ENCODE assay signal across 12 mouse cellular contexts in the genomic region with DNA sequence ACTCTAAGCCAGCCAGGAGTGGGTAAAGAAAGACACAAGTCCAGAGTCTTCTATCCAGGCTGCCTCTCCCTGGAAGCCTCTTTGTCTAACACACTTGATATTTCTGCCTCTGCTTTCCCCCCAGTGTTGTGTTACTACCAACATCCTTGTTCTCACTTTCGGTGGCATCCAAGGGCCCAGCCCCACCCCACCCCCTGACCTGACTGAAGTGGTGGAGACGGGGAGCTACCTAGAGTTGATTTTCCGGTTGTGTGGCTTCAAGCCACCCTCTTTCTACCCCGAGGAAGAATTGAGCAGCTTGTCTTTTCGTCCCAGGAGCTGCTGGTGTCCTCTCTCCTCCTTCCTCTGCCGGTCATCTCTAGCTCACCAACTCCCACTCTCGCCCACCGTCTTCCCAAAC. TPM values are rescaled to one million over a fixed set of nuclear protein-coding genes. Genes with fewer than 3 reads are reported as not detected.
DNase-seq lines count a peak whose midpoint lies in the region; ATAC-seq and TF ChIP-seq lines count a peak whose summit lies in the region.
"Had no signal": no experiment of that assay in that cellular context is flagged by ENCODE, and none has a peak within 500 bp of the region (broad histone marks: within the 10 kb centered on the region; RNA-seq: fewer than 3 reads in every experiment).

No protein-coding gene starts in this region.

- H3K9ac ChIP-seq in liver, embryonic 16.5 days (ENCODE audit: low read depth, low read length) = no peak overlapping the region
- no peak overlapping the region for H3K9ac ChIP-seq in liver, embryonic 12.5 days
- no peak overlapping the region for H3K9ac ChIP-seq in intestine, postnatal 0 days (ENCODE audit: low read depth, low read length)
- H3K9ac ChIP-seq: heart, embryonic 12.5 days had no signal

- no peaks in the 10 kb centered on the region for H3K27me3 ChIP-seq in liver, embryonic 16.5 days (ENCODE audit: control insufficient read depth, insufficient read depth, low read depth, low read length)
- H3K27me3 ChIP-seq in liver, embryonic 12.5 days (replicated peaks) = no peaks in the 10 kb centered on the region
- no peaks in the 10 kb centered on the region for H3K27me3 ChIP-seq in intestine, postnatal 0 days (replicated peaks; ENCODE audit: control insufficient read depth, insufficient read depth, low read length)
- H3K27me3 ChIP-seq: heart, embryonic 12.5 days had no signal

- no peaks in the 10 kb centered on the region for H3K9me3 ChIP-seq in liver, embryonic 16.5 days (replicated peaks; ENCODE audit: control insufficient read depth, low read length)
- no peaks in the 10 kb centered on the region for H3K9me3 ChIP-seq in liver, embryonic 12.5 days (replicated peaks)
- no peaks in the 10 kb centered on the region for H3K9me3 ChIP-seq in intestine, postnatal 0 days (ENCODE audit: control insufficient read depth)
- H3K9me3 ChIP-seq: heart, embryonic 12.5 days had no signal

- H3K4me2 ChIP-seq in liver, embryonic 16.5 days (ENCODE audit: low read depth, low read length) = no peak overlapping the region
- no peak overlapping the region for H3K4me2 ChIP-seq in liver, embryonic 12.5 days
- peak overlapping the region; percentile 30; the same call in 1 of the 2 replicates for H3K4me2 ChIP-seq in intestine, postnatal 0 days (replicated peaks; ENCODE audit: low read depth)
- H3K4me2 ChIP-seq: heart, embryonic 12.5 days had no signal

- H3K27ac ChIP-seq in liver, embryonic 16.5 days (ENCODE audit: low read length) = no peak overlapping the region
- H3K27ac ChIP-seq in liver, embryonic 12.5 days = no peak overlapping the region
- peak overlapping the region; percentile 92 for H3K27ac ChIP-seq in intestine, postnatal 0 days (ENCODE audit: low read depth, low read length)

- 66% methylated on average over 8 of the region's 8 CpGs for WGBS in liver, embryonic 16.5 days (ENCODE audit: insufficient replicate concordance)
- WGBS in liver, embryonic 12.5 days (ENCODE audit: insufficient replicate concordance) = 69% methylated on average over 8 of the region's 8 CpGs
- WGBS in intestine, postnatal 0 days = 45% methylated on average over 8 of the region's 8 CpGs

- H3K4me1 ChIP-seq in liver, embryonic 16.5 days (ENCODE audit: control insufficient read depth, low read depth, low read length) = peaks cover 4% of the 10 kb centered on the region
- H3K4me1 ChIP-seq in liver, embryonic 12.5 days = peaks cover 44% of the 10 kb centered on the region
- peaks cover 14% of the 10 kb centered on the region for H3K4me1 ChIP-seq in intestine, postnatal 0 days (replicated peaks; ENCODE audit: control insufficient read depth, insufficient read depth, low read length)

- ATAC-seq in liver, embryonic 16.5 days (ENCODE audit: low read depth) = peak; percentile 3; the same call in 1 of the 2 replicates
- ATAC-seq in liver, embryonic 12.5 days = no peak
- peak; percentile 65 for ATAC-seq in CD4-positive, CD25-positive, alpha-beta regulatory T cell, adult 4 months
- peak; percentile 64 for ATAC-seq in activated CD4-positive, CD25-positive, alpha-beta regulatory T cell, adult 4 months
- ATAC-seq in intestine, postnatal 0 days = peak; percentile 63

- TF ChIP-seq CTCF in intestine, postnatal 0 days (IDR thresholded peaks at IDR 0.05; ENCODE audit: low read depth) = no peak

- no peaks in the 10 kb centered on the region; the same call in 1 of the 2 replicates for H3K36me3 ChIP-seq in liver, embryonic 16.5 days (ENCODE audit: control insufficient read depth, insufficient read depth)
- no peaks in the 10 kb centered on the region for H3K36me3 ChIP-seq in liver, embryonic 12.5 days
- H3K36me3 ChIP-seq in intestine, postnatal 0 days (ENCODE audit: control insufficient read depth, insufficient read depth) = 0 out of 2 replicates have a peak, but pooled peaks cover 4% of the 10 kb centered on the region

- DNase-seq in layer of hippocampus, postnatal 36 days = no peak
- DNase-seq in embryo, embryonic 9.5 days (ENCODE audit: extremely low spot score) = no peak
- no peak for DNase-seq in yolk sac, embryonic 10.5 days (ENCODE audit: low spot score)
- DNase-seq: adrenal gland, postnatal 25 days; right cerebral cortex, postnatal 25 days had no signal

- H3K4me3 ChIP-seq in liver, embryonic 16.5 days (ENCODE audit: low read depth, low read length) = no peak overlapping the region
- no peak overlapping the region for H3K4me3 ChIP-seq in liver, embryonic 12.5 days
- H3K4me3 ChIP-seq in intestine, postnatal 0 days (ENCODE audit: low read depth, low read length) = no peak overlapping the region
- H3K4me3 ChIP-seq: heart, embryonic 12.5 days; myocyte had no signal

RNA-seq across cellular contexts. Expression of gene Mbnl2, which starts 38.0 kb away (rescaled TPM):
- 15.9 and 19.3 TPM in 2 replicates for polyA plus RNA-seq in liver, embryonic 16.5 days (2015; fragmentation: Nextera tagmentation; extraction: Ambion mirVana)
- polyA plus RNA-seq in liver, embryonic 12.5 days (2016; fragmentation: Nextera tagmentation; extraction: Ambion mirVana) = 19.3 and 20.2 TPM in 2 replicates
- 10 to 100 TPM; 50.7 to 52.1 TPM for polyA plus RNA-seq in CD4-positive, CD25-positive, alpha-beta regulatory T cell, adult 4 months (2017; shearing (Covaris generic))
- 10 to 100 TPM; 44.6 to 46.0 TPM for polyA plus RNA-seq in activated CD4-positive, CD25-positive, alpha-beta regulatory T cell, adult 4 months (2017; shearing (Covaris generic))
- polyA plus RNA-seq in intestine, postnatal 0 days (2015; fragmentation: Nextera tagmentation; extraction: Ambion mirVana) = 94.4 and 99.0 TPM in 2 replicates
- 100 to 1,000 TPM; 249 TPM for total RNA-seq in layer of hippocampus, postnatal 36 days (2021)
